Mouse (Mus musculus) embryo, embryonic 11 days (tissue): ENCODE measurements around the gene Sepsecs.
"Not testable (repeated sequence)": the region's sequence is repeated elsewhere in the genome, so short reads cannot be mapped to it uniquely, and the experiment has no call there.

Source experiments
- DNase-seq: peaks from one replicate; pipeline ENCODE4 v3.0.0-alpha.2; 2015

Sepsecs gene

GRCm38 (mm10) chr5:52669426-52670191, at the start of gene Sepsecs:
Sepsecs (minus strand) TSS chr5:52669708.
- DNase-seq = peak; percentile 94

- DNase-seq = no peak
Measured at GRCm38 (mm10) chr5:52716742-52717448, 47.4 kb upstream of the Sepsecs start.

- no peak for DNase-seq
Measured at GRCm38 (mm10) chr5:52712704-52713103, 43.2 kb upstream of the Sepsecs start.

GRCm38 (mm10) chr5:52704562-52704961, 35.1 kb upstream of the Sepsecs start:
- no peak for DNase-seq

GRCm38 (mm10) chr5:52697882-52698440, 28.5 kb upstream of the Sepsecs start:
- DNase-seq = not testable (repeated sequence)

GRCm38 (mm10) chr5:52697291-52697690, 27.8 kb upstream of the Sepsecs start:
- DNase-seq = no peak

- DNase-seq = no peak
Measured at GRCm38 (mm10) chr5:52687741-52688455, 18.4 kb upstream of the Sepsecs start.

GRCm38 (mm10) chr5:52681111-52681510, 11.6 kb upstream of the Sepsecs start:
- no peak for DNase-seq

- DNase-seq = no peak
Measured at GRCm38 (mm10) chr5:52680191-52680590, 10.7 kb upstream of the Sepsecs start.

GRCm38 (mm10) chr5:52678498-52679070, 9.1 kb upstream of the Sepsecs start:
- no peak for DNase-seq

GRCm38 (mm10) chr5:52677126-52677525, 7.6 kb upstream of the Sepsecs start:
- no peak for DNase-seq

GRCm38 (mm10) chr5:52674384-52675069, 5.0 kb upstream of the Sepsecs start:
- peak; percentile 25 for DNase-seq

- DNase-seq = no peak
Measured at GRCm38 (mm10) chr5:52673341-52673740, 3.8 kb upstream of the Sepsecs start.

- no peak for DNase-seq
Measured at GRCm38 (mm10) chr5:52670745-52671144, 1.2 kb upstream of the Sepsecs start.

GRCm38 (mm10) chr5:52666766-52667165, 2.7 kb downstream of the Sepsecs start:
- no peak for DNase-seq

GRCm38 (mm10) chr5:52657957-52658356, 11.6 kb downstream of the Sepsecs start:
- no peak for DNase-seq

GRCm38 (mm10) chr5:52657336-52657735, 12.2 kb downstream of the Sepsecs start:
- DNase-seq = no peak

GRCm38 (mm10) chr5:52655992-52656391, 13.5 kb downstream of the Sepsecs start:
- peak; percentile 46 for DNase-seq

- no peak for DNase-seq
Measured at GRCm38 (mm10) chr5:52654961-52655360, 14.5 kb downstream of the Sepsecs start.

GRCm38 (mm10) chr5:52652606-52653005, 16.9 kb downstream of the Sepsecs start:
- no peak for DNase-seq

GRCm38 (mm10) chr5:52652086-52652485, 17.4 kb downstream of the Sepsecs start:
- DNase-seq = no peak
